Mouse (Mus musculus) adrenal gland, postnatal 25 days (tissue): ENCODE data around the gene Golga5. TPM values are rescaled to one million over a fixed set of nuclear protein-coding genes. Genes with fewer than 3 reads are reported as not detected.
"Not testable (repeated sequence)": the region's sequence is repeated elsewhere in the genome, so short reads cannot be mapped to it uniquely, and the experiment has no call there.

Experiments used
- DNase-seq: peaks from one replicate; pipeline ENCODE4 v3.0.0; 2021; ENCODE audit warnings: mixed read lengths
- total RNA-seq: library from RNA; stranded (reverse); gene quantifications from 2 replicates; pipeline ENCODE4 v1.2.3, GENCODE M21; 2021

The Golga5 gene
- total RNA-seq, 1 experiment from 2014 or later: 44.1 TPM

DNA sequence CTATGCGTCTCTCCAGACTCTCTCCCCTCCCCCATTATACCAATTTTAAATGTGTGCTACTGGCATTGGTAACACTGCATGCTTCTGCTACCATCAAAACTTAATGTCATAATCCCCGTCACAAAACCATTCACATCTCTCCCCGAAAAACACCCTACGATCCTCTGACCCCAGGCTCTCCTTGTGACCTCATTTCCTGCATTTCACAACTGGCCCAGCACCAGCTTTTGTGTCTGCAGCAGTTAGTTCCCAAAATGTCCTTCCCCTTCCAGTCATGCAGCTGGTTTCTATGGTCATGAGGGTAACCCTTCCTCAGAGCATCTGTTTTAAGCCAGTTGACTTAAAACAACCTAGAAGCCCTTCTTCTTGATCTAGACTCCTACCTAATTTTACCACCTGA lies 23.5 kb upstream of the Golga5 start:
- DNase-seq: no peak

DNA sequence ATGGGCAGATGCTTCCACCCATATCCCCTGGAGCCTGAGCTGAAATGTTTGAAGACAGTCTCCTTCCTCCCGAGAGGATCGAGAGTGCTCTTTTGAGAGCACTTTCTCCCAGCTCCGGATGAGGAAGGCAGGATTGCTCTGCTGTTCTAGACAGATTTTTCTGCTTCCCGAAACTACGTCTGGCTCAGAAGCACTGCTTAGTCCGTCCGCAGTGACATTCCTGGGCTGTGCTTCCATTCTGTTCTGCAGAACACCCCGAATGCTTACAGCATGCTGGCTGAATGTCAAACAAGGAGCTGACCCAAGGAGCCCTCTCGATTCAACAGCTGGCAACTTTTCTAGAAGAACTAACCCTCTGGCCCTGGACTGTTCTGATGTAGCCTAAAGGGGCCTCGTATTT lies 18.5 kb upstream of the Golga5 start:
- DNase-seq: no peak

DNA sequence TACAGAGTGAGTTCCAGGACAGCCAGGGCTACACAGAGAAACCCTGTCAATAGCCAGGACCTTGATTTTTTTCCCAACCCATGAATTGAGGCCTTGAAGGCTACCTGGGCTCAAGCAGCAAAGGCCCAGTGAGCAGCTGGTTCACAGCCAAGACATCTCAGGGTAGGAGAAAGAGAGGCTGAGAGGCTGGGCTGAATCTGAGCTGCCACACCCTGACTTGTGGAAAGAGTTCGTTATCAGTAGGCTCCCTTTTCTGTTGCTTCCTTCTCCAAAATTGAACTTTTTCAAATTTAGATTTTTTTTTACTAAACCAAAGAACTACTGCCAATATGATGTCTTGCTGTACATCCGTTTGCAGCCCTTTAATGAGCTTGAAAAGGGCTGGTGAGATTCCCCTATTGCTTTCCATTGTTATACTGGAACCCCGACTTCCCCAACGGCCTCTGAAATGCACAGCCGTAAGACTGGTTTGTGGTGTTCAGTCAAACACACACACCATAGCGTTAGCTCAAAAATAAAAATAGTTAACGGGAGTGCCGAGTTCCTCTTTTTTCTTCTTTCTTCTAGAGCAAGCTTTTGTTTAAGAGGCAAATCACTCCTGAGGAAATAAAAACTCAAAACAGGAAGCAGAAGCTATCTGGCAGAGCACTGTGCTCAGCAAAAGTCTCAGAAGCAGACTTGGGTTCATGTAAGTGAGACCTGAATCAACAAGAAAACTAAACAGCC lies 17.6 kb upstream of the Golga5 start:
- DNase-seq: no peak

DNA sequence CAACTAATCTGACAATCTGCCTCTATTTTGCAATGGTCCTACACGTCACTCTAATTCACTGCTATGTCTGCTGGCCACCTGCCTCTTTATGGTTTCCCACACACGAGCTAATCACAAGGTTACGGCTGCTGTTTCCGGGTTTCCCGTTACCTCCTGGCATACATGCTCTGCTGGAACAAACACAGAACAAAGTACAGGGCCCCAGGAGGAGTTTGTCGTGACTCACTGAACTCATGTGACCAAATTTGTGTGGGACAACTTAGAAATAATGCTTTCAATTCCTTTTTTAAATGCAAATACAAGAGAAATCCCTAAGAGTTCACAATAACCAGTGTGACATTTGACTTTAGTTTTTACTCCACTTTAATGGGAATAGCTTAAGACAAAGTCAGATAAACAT lies 15.4 kb upstream of the Golga5 start:
- DNase-seq: no peak

DNA sequence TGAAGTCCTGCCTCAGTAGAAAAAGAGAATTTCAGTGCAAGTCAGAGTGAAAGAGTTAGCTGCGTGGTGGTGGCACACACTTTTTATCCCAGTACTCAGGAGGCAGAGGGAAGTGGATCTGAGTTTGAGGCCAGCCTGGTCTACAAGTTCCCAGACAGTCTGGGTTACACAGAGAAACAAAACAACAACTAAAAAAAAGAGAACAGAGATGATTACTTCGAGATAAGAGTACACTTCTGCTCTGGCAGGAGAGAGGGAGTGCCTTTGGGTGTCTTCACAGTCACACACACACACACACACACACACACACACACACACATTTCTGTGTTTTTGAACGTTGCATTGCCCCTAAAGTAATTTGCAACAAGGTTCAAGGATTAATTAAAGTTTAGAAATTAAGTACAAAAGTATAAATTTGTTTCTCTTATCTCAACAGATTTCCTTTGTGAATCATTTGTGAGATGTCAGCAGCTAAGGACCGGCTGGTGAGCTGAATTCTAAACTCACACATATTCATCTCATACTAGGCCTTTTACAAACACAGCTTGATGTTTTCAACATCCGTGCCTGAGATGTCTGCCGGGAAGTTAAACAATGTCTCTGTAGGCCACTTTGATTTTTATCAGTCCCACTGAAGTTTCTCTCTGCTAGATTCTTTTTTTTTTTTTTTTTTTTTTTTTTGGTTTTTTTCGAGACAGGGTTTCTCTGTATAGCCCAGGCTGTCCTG lies 12.3 kb upstream of the Golga5 start:
- DNase-seq: no peak

DNA sequence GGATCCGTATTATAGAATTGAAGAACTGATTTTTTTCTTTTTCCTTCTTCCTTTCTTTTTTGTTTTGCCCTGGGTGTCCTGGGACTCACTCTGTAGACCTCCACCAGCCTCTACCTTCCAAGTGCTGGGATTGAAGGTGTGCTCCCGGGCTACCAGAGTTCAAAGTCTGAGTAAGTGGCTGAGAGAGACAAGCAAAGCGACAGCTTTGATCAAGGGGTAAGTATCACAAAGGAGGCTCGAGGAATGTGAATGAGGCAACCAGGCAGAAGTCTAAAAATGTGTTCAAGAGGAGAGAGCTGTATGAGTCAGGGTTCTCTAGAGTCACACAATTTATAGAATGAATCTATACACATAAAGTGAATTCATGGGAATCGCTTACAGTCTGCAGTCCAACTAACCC lies 8.9 kb upstream of the Golga5 start:
- no peak for DNase-seq

DNA sequence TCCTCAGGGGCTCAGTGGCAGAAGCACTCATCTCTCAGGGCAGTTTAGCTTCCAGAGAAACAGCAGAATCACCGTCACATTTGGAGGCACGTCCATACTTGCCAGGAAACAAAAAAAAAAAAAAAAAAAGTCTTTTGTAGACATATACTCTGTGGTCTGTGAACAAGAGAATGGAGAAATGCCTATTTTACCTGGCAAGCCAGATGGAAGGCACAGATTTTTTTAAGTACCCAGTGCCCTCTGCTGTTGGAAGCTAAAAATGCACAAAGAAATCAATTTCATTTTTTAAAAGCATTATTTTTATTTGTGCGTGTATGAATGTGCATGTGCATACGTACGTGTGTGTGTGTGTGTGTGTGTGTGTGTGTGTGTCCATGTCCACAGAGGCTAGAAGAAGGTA lies 7.8 kb upstream of the Golga5 start:
- DNase-seq: no peak

DNA sequence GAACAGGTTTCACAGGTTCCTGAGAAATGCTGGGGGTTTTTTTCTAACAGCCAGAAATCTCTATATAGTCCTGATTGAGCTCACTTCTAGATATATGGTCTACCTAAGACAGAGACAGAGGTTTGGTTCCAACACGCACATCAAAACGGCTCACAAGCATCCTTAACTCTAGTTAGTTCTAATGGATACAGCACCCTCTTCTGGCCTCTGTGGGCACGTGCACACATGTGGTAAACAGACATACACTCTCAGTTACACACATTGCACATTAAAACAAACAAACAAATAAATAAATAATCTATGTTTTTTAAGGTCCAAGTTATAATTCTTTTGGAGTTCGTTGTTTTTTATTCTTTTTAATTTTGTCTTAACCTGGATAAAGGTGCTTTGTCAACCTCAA lies 4.3 kb upstream of the Golga5 start:
- DNase-seq: no peak

DNA sequence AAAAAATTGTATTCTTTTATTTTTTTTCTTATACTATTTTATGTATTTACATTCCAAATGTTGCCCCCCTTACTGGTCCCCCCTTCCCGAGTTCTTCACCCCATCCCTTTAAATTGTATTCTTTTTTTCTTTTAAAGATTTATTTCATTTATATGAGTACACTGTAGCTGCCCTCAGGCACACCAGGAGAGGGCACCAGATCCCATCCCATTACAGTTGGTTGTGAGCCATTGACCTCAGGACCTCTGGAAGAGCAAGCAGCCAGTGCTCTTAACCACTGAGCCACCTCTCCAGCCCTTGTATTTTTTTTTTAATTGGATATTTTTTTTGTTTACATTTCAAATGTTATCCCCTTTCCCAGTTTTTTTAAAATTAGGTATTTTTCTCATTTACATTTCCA lies 799 bp upstream of the Golga5 start:
- no peak for DNase-seq

DNA sequence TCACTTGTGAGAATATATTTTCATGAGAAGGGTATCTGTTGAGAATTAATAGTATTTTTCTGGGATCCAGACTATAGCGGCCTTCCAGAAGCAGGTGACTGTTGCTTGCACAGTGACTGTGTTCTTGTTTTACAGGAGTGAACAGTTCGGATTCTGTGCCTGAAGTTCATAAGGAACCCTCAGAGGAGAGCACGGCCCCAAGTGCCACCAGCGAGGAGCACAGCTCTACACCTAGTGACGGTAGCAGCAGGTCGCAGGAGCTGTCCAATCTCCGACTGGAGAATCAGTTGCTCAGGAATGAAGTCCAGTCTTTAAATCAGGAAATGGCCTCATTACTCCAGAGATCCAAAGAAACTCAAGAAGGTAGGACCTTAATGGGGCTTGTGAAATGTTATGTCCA lies 5.5 kb downstream of the Golga5 start:
- DNase-seq: no peak

DNA sequence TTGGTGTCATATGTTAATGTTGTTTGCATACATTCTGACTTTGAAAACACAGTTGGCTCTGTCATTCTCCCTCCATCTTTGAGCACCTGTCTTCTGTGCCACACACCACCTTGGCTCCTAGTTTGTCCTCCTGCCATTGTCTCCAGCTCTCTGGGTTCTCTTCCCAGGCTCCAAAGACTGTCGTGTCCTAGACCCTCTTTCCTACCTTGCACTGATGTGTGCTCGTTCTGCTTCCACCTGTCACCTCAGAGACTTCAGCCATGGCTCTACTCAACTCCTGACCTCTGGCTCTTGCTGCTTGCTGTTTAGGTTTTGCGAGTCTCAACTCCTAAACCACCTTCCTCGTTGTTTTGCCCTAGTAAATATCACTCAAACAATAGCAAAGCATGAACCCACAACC lies 11.5 kb downstream of the Golga5 start:
- DNase-seq: no peak

DNA sequence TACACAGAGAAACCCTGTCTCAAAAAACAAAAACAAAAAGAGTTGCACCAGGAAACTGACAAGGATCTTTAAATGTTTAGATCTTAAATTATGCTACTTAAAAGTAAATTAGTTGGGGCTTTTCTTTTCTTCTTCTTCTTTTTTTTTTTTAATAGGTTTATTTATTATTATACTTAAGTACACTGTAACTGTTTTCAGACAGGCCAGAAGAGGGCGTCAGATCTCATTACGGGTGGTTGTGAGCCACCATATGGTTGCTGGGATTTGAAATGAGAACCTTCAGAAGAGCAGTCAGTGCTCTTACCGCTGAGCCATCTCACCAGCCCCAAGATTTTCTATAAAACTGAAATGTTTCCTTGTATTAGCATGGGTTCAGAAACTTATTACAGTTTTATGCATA lies 16.0 kb downstream of the Golga5 start:
- DNase-seq: no peak

DNA sequence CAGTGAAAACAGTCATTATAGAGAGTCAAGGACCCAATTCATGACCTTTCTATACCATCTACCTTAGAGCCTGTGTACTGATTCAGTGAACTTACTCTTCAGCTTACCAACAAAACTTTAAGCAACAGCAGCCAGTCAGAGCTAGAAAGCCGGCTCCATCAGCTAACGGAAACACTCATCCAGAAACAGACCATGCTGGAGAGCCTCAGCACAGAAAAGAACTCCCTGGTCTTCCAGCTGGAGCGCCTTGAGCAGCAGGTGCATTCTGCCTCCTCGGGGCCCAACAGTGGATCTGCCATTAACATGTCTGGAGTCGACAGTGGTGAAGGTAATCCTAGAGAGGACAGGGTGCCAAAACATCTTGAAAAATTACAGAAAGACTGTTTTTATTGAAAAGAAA lies 23.0 kb downstream of the Golga5 start:
- no peak for DNase-seq

DNA sequence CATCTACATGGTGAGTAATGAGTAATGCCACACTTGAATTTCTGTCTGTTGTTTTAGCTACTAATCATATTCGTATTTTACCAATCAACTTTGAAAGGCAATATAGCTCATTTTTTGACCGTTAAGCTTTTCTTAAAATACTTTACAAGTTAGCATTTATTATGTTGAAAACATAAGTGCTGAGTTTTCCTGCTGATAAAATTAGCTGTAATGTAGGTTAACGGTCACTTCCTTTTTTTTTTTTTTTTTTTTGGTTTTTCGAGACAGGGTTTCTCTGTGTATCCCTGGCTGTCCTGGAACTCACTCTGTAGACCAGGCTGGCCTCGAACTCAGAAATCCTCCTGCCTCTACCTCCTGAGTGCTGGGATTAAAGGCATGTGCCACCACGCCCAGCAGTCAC lies 26.8 kb downstream of the Golga5 start:
- not testable (repeated sequence) for DNase-seq

DNA sequence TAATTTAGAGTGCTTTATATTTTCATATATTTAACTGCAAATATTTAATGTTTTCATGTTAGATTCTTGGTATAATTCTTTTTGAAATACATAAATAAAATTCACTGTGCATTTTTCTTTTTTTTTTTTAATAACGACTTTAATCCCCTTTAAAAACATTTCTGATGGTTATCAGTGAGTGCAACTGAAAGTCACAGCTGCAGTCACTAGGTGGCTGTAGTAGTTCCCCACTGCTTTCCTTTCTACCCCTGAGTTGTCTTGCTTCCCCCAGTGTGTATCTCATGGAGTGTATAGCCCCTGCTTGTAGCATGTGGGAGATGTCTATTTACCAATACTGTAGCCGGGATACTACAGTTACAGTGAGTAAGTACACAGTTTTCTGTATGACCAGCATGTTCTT lies 29.0 kb downstream of the Golga5 start:
- DNase-seq: no peak

DNA sequence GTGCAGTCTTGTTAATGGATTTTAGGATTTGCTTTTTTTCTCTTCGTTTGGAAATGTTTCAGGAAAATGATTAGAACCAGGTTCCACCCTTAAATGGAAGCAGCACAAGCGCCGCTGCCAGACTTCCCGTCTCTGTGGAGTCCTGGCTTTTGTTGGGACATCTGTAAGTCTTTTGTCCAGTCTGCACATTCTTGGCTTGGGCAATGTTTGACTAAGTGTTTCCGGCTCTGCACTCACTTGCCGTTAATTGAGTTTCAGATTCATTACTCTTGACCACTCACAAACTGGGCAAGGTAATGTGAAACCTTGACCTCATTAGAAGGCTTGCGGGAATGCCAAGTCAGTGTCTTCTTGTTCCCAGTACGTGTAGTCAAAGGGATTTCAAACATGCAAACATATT lies 29.8 kb downstream of the Golga5 start:
- DNase-seq: no peak

DNA sequence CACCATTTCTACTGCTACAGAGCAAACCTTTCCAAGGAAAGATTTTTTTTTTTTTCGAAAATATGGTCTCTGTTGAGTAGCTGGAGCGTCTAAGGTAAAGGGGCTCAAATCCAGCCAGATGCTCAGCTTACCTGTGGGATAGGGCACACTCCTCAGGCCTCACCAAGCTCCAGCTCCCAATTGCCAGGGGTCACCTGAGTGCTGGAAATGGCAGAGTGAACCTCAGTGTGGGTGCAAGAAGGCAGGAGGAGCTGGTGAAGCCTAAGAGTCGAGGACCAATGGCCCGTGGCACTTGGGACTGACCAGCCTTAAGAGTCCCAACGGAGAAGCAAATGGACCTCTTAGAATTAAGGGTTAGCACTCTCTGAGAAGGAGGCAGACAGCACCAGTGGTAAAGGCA lies 30.3 kb downstream of the Golga5 start:
- no peak for DNase-seq

DNA sequence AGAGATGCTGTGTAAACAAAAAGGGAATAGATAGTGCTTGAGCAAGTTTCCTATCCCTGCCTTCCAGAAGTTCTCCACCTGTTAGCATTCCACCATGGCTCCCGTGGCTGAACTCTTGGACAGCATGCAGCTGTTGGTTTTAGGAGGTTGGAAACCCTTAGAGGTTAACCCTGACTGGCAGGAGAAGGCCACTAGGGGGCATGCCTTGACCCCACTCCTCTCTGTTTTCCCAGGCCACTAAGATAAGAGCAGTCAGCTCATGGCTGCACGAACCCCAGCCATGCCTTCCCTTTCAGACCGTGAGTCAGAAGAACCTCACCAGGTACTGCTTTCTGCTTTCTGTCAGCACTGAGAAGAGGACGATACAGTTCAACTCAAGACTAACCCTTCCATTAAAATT lies 30.8 kb downstream of the Golga5 start:
- DNase-seq: no peak

DNA sequence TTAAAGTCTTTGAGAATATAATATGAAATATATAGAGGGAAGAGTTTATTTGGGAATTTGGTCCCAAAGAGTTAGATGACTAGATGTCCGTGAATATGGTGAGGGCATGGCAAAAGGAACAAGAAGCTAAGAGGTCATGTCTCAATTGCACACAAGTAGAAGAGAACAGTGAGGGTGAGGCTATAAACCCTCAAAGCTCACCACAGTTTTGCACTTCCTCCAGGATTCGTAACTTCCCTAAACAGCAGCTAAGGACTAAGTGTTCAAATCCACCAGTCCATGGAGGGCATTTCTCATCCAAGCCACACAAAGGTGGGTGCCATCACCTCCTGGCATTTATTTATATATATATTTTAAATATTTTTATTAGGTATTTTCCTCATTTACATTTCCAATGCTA lies 32.1 kb downstream of the Golga5 start:
- DNase-seq: no peak

DNA sequence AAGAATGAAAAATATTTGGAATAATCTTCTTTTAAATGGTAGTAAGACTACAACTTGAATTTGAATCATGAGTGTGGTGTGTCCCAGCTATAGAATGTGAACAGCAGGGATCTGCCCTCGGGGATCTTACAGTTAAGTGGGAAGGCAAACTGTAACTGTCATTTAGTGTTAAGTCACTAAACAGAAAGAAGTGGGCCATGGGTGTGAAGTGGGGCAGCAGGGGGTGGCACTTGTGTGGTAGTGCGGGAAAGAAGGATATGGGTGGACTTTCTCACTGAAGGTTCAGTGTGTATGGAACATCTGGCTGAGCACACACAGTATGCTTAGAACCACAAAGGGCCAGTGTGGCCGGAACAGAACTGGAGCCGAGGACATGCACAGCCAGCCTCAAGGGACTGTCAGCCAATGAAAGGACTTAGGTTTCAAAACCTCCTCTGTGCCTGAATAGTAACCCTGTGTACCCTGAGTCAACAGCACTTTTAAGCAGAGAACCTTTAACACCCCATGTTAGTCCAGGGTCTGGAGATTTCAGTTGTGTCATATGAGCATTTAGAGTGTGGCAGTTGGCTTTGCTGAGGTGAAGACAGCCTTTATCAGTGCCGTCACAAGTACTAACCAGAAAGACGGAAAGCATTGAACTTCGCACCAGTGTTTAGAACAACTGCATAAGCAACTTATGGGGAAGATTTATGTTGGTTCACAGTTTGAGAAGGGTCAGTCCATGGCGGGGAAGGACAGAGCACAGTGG lies 33.1 kb downstream of the Golga5 start:
- DNase-seq: no peak

DNA sequence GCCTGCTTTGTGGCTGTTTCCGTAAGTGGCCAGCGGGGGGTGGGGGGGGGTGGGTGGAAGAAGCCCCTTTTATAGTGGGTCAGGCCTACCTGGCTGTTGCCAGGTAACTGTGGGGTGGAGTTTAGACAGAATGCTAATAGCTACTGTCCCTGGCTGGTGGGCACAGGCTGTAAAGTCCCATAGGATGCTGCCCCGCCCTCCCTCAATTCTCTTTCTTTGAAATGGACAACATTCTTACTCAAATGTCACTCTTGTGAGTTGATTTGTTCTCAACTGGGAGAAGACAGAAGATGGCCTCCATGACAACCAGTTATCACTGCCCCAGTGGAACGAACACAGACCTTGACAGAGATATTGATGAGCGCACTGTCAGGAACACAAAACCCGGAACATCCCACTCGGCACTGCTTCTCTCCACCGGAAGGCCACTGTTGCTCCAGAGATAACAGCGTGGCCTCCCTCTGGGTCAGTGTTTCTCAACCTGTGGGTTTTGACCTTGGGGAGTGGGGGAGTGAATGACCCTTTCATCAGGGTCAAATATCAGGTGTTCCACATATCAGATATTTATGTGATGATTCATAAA lies 36.3 kb downstream of the Golga5 start:
- DNase-seq: no peak

DNA sequence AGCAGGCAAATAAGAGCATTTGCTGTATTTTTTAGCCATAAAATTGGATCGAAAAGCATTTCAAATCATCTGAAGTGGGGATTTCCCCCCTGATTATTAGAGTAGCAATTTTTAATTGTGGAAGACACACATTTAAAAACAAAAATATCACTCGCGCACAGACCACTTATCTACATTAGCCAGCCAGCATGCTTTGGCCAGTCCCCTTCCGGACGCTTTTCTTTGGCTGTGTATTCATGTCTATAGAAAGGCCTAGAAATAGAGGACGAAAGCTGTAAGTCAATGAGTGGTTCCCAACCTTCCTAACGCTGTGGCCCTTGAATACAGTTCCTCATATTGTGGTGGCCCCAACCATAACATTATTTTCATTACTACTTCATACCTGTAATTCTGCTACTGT lies 37.0 kb downstream of the Golga5 start:
- no peak for DNase-seq

DNA sequence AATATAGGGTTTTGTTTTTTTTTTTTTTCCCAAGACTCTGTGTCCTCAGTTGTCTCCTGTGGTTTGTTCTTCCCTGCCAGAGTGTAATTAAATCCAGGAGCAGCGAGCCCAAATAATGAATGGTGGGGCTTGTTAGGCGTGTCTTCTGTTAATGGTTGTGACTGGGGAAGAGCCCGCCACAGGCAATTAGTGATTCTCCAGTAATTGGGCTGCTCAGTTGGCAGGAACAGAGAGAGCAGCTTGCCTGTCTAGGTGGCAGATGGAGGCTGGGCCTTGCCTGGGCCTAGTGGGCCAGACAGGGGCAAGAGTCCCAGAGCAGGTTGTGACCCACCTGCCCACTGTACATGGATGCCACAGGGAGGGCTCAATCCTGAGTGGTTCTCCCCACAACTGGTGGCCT lies 42.4 kb downstream of the Golga5 start:
- DNase-seq: no peak
